Mouse (Mus musculus) cerebellum, adult 11 months (tissue): ENCODE data around the gene Adat3.
"Not testable (repeated sequence)": the region's sequence is repeated elsewhere in the genome, so short reads cannot be mapped to it uniquely, and the experiment has no call there.

Experiments used
- DNase-seq: peaks from one replicate; pipeline ENCODE4 v3.0.0; 2022

Gene Adat3

DNA sequence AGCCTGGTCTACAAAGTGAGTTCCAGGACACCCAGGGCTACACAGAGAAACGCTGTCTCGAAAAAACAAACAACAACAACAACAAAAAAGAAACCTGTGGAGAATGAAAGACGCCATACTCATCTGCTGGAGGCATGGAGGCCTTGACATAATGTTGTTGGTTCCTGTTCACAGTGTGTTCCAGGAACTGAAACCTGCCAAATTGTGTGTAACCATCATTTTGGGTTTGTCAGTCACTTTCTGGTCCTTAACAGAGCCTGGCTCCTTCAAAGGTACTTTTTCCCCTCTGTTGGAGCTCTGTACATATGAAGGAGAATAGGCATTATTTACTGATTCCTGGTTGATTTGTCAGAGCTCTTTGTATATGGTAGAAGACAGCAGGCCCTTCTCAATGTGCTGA, 9.2 kb downstream of the Adat3 start:
- DNase-seq: no peak

DNA sequence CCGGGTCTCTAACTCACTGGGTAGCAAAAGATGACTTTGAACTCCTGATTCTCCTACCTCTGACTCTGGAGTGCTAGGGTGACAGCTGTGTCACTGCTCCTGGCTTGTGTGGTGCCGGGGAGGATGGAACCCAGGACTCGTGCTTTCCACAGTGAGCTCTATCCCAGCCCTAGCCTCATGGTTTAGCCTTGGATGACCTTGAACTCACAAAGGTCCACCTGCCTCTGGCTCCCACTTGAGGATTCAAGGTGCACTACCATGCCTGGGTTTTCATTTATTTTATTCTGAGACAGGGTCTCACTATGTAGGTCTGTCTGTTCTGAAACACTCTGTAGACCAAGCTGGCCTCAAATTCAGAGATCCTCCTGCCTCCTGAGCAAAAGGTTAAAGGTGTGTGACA, 11.1 kb downstream of the Adat3 start:
- DNase-seq: no peak

DNA sequence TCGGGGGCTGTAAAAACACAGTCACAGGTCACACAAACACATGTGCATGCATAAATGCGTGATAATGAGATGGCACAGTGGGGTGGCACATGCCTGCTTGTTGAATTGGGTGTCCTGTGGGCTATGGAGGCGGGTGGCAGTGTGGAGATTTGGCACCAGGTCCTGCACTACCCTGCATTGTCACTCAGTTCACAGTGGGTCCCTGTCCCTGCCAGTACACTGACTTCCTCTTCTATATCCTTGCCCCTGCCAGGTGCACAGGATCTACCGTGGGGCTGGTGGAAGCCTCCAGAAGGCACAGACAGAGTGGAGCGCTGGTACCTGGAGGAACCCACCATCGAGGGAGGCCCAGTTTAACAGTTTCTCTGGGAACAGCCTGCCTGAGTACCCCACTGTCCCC, 11.7 kb downstream of the Adat3 start:
- no peak for DNase-seq

DNA sequence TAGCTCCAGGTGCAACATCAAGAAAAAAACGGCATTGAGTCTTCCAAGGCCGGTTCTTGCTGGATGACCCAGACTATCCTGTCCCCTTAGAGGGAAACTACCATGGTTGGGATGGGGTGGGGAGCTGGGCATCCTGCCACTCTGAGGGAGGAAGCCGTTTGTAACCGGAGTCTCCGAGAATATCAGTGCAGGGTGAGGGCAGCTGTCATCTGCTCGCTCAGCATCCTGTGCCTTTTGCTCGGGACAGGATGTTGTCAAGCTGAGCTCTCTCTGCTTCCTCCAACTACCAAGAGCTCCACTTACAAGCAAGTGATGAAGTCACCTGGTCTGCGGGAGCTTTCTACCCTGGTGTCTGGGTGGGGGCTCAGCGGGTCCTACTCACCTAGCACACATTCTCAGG, 15.5 kb downstream of the Adat3 start:
- DNase-seq: no peak

DNA sequence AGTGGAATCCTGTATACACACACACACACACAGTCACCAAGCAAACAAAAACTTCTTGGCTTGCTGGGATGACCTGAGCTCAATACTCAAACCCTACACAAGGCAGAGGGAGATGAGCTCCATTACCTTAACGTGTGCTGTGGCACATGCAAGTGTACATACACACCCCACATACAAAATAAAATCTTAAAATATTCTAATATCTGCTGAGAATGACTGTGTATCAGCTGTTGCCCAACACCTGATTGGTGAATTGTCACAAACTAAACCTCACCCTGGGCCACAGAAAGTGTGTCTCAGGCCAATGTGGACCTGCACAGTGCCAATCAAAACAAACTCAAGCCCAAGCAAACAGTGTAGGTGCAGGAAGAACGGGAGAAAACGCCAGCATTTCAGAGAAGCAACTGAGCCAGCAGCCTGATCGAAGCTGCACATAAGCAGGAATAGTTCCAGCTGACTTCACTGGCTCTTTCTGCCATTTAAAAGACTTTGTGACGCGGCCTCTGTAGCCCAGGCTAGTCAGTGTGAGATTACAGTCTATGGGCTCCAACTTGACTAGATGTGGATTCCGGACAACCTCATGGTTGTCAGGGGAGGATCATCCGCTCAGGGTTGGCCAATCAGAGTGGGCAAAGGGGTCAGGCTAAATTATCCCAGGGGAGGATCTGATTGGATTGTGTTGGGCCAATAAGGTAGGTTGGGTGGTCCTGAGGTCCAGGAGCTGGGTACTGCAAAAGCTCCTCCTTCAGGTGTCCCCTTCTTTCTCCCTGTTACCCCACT, 17.0 kb downstream of the Adat3 start:
- no peak for DNase-seq

DNA sequence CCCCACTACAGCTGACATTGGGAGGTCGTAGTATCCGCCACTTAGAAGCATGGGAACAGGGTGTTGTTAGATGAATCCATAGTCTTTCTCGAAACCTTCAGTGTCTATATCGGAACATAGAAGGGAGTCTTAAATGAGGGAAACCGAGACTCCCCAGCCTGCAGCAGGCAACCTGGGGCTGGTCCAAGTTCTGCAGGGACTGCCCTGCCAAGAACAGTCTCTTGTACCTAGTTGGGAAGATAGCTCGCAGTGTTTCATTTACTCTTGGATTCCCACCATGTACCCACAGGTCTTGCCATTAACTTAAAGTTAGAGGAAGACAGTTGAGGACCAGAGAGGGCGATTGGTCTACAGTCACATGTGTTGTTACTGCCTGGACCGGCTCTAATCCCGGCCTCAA, 17.7 kb downstream of the Adat3 start:
- DNase-seq: no peak

DNA sequence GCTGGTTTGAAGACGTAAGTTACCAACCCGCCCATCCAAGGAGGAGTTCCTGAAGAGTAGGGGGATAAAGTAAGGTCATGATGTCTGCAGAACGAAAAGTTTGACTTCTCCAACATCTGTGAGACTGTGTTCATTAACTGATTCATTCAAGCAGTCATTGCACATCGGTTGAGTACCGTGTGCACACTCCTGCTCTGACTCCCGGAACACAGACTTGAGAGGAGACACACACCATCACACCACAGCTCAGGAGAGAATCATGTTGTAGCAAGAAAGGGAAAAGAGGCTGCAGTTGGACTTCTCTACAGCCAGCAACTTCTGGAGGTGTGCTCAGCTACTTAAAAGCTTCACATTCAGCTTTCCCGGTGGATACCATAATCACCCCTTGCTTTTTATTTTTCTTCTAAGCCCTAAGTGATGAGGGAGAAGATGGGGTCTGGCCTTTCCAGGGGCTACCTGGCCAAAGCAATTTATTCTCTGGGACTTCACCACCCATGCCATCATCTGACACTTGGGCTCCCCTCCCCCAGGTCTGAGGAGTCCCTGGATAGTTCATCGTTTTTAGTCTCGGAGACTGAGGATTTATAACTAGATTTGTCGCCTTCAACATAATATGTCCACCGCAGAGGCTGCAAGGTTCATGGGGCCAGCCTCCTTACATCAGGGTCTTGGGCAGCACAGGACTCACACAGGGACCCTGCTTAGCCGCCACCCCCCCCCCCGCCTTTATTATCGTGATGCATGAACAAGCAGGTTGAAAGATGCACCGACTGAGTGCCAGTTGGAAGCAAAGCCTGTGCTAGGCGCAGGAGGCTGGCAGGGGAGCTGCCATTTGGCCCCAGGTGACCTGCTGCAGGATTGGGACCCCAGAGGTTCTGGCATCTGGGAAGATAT, 18.4 kb downstream of the Adat3 start:
- no peak for DNase-seq

DNA sequence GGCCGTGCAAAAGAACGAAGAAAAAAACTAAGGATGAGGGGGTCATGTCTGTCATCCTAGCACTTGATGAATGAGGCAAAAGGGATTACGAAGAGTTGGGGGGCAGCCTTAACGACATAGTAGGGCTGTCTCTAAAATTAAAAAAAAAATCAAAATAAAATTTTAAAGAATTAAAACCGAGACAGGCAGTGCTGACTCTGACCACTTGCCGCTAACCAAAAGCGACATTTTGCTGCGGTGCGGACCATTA, 18.9 kb downstream of the Adat3 start:
- DNase-seq: no peak

DNA sequence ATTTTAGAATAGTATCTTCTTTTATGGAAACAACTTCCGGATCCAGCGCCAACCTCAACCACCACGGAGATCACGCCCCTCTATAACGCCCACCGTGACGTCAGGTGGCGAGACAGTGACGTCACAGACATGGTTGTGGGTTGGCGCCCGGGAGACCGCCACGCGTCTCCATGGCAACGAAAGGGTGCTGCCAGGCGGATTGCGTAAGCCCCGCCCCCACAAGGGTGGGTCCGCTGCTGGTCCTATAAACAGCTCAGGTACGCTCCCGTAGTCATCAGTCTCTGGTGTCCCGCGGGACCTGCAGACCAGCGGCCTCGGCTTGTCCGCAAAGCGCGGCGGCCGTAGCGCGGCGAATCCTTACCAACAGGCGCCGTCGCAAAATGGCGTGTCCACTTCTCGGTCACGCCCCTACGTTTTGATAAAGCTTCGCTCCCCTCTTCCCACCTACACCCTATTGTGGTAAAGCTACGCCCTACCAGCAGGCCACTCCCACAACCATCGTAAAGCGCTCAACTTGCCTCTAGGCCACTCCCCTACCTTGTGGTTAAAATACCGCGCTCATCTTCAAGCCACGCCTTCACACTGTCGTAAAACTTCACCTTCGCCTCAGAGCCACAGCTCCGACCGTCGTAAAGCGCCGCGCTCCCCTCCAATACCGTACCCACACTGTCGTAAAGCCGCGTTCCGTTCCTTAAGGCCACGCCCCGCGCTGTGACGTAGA, 19.4 kb downstream of the Adat3 start:
- peak; percentile 100 for DNase-seq

DNA sequence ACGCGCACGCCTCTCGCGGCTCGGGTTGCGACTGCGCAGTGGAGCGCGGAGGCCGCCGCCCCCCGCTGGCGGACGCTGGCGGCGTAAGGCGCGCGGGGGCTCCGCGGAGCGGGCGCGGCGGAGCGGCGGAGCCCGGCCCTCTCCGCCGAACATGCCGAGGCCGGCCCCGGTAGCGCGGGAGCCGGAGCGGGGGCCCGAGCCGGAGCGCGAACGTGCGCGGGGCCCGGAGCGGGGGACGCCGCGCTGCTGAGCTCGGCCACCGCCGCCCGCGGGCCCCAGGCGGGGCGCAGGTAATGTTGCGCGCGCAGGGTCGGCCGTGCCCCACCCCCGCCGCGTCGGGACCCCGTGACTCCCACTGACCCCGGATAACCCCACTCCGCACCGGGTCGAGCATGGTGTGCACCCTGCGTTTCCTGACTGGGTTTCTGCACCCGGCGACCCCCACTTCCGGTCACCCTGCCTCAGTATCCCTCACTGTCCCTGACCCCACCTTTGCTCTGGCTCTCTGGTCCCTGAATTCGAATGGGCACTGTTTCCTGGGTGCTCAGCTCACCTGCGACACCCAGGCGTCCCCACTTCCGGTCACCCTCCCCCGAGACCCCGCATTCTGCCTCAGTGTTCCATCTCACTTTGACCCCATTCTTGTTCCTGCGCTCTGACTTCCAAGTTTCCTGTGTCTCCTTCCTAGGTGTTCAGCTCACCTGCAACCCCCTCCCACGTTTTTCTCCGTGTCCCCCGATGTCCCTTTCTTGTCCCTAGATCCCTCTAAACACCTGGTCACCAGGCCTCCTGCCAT, 20.2 kb downstream of the Adat3 start, which contains the start of gene Csnk1g2:
Csnk1g2 (plus strand) TSS at position 178 of the 796 bp plus-strand sequence.
- DNase-seq: peak; percentile 76

DNA sequence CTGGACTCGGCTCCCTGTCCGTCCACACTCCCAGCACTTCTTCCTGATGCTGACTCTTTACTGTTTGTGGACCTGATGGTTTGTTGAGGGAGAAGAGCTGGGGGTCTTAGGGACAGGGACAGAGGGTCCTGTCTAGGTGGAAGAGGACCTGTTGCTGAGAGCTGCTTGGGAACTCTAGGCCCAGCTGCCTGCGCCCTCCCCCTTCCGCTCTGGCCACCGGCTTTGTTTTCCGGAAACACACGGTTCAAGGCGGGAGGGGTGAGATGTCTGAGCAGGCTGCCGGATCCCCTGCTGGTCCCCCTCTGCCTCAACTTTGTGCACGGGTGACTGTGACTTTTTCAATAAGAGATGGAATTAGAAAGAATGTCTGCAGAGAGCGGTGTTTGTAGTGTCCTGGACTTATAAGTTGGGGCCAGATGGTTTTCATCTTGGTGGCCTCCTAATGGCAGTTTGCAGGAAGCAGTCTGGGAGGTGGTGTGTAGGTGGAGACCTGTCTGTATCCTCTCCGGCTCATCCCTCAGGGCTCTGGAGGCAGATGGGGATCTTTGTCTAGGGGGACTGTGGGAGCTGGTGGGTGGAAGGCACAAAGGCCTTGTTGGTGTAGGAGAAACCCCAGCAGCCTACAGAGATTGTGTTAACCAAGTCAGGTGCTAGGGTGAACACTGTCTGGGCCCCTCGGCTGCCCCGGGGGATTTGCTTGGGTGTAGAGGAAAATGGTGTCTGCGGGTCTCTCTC, 20.9 kb downstream of the Adat3 start:
- no peak for DNase-seq

DNA sequence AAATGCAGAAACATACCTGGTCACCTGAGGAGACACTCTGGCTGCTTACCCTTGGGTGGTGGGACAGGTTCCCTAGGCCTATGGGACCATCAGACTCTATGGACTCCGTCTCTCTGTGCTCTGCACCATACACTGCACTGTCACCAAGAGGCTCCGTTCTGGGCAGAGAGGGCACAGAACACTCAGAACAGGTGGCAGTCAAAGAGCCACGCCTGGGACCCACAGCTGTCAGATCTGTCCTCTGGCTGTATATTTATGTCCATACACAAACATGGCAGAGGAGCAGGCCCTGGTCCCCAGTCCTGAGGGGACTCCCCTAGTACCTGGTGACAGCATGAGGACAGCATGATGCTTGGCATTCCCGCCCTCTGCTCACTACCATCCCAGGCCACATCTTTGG, 23.1 kb downstream of the Adat3 start:
- DNase-seq: no peak

DNA sequence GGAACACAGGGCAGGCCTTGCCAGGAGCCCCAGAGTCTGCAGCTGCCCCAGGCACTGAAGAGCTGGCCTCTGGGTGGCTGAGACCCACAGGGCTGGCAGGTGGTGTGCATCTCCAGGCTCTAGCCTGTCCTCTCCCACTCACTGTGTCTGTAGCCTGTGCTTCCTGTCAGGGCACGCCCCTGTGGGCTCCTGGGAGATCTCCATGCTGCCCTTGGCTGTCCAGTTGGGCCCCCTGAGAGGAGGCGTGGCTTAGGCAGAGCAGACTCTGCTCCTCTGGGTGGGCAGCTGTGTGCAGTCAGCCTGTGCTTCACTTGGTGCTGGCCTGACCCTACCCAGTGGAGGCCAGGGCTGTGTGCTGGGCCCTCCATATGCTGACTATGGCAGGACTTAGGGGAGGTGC, 25.0 kb downstream of the Adat3 start:
- no peak for DNase-seq

DNA sequence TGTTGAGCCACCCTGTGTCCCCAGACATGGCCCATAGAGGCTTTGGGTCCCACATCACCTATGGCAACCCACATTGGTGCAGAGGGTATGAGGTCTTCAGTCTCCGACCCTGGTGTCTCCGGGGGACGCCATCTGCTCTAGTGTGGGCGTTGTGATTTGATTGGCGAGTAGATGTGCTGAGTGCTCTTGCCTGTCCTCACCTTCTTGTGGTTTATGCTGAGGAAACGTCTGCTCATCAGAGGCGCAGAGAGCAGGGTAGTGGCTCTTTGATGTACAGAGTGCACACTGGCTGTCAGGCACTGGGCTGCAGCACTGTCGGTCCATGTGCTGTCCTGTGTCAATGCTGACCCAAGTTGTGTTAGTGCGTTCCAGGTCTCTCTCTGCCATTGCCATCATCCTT, 26.2 kb downstream of the Adat3 start:
- no peak for DNase-seq

DNA sequence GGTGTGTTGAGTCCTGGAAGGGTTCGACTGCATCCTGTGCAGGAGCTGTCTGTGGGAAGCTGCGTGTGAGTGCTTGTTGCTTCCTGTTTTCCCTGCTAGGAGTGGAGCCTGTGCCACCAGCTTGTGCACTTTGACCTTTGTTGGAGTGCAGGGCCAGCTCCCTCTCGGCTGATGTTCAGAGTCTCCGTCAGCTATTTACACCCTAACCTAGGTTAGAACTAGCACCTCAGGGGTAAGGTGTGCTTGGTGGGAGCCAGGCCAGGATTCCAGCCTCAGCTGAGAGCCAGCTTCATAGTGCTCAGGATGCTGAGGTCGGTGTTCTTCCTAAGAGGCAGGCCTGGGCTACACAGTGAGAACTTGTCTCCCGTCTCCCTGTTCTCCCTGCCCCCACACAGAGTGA, 32.7 kb downstream of the Adat3 start:
- no peak for DNase-seq

DNA sequence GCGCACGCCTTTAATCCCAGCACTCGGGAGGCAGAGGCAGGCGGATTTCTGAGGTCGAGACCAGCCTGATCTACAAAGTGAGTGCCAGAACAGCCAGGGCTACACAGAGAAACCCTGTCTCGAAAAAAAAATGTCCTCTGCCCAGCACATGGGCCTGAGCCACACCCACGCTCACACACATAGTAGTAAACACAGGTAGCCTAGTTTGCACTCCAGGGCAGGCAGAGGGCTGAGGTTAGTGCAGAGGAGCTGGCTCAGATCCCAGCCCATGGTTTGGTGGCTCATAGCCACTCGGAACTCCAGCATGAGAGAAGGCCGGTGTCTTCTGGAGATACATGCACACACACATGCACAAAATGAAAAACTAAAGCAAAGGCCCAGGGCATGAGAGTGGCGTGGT, 44.3 kb downstream of the Adat3 start:
- DNase-seq: no peak

DNA sequence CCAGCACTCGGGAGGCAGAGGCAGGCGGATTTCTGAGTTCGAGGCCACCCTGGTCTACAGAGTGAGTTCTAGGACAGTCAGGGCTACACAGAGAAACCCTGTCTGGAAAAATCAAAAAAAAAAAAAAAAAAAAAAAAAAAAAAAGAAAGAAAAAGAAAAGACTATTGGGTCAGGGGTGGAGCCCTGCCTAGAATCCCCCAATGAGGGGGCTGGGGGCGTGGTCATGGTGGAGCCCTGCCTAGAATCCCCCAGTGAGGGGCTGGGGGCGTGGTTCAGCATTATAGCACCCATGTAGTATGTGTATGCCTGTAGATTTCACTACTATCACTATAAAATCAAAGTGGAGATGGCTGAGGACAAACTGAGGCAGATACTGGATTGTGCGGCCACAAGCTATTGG, 47.2 kb downstream of the Adat3 start:
- not testable (repeated sequence) for DNase-seq

DNA sequence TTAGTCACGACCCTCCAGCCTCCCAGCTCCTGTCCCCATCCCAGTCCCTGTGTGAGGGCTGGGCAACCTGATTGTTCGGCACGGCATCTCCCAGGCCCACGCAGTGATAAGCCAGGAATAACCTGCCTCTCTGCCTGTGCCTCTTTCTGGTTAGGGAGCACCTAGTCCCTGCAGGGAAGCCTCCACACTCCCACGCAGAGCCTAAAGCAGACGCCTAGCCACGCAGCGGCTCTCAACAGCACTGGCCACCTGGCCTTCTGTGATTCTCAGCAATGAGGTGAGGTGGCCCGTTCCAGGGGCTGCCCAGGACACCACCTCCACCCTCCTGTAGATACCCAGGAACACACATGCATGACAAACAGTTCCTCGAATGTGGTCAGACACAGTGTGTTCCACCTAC, 47.7 kb downstream of the Adat3 start:
- no peak for DNase-seq

DNA sequence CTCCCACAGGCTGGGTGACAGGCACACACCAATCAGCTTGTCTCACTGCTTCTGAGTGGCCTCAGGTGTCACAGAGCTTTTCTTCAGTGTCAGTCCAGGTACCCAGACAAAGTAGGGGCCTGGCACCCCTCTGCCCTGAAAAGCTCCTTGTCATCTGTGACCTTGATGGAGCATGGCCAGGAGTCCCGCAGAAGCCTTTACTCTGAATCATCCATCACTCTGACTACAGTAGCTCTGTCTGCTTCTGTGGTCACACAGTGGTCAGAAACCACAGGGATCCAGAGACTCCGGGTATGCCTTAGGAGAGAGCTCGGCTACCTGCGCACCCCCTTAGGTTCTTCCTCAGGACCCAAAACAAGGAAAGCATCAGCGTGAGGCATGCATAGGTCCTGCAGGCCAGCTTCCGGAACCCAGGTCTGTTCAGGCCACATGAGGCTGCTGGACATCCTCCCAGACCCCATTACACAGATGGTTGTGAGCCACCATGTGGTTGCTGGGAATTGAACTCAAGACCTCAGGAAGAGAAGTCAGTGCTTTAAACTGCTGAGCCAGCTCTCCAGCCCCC, 50.6 kb downstream of the Adat3 start:
- no peak for DNase-seq

DNA sequence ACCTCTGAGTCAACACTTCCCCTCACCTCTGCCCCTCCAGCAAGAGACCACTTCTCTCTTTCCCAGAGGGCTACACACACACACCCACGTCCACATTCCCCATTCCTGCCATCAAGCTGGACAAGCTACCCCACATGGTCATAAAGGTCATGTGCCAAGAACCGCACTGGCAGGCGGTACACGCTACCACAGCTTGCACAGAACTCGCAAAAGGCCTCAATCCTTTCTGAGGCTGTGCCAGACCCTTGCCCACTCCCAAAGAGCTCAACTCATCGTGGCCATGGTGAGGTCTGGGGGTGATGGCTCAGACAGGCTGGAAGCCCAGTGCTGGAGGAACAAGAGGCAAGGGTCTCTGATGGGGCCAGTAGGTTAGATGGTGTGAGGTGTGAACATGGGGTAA, 52.2 kb downstream of the Adat3 start:
- DNase-seq: peak; percentile 43

DNA sequence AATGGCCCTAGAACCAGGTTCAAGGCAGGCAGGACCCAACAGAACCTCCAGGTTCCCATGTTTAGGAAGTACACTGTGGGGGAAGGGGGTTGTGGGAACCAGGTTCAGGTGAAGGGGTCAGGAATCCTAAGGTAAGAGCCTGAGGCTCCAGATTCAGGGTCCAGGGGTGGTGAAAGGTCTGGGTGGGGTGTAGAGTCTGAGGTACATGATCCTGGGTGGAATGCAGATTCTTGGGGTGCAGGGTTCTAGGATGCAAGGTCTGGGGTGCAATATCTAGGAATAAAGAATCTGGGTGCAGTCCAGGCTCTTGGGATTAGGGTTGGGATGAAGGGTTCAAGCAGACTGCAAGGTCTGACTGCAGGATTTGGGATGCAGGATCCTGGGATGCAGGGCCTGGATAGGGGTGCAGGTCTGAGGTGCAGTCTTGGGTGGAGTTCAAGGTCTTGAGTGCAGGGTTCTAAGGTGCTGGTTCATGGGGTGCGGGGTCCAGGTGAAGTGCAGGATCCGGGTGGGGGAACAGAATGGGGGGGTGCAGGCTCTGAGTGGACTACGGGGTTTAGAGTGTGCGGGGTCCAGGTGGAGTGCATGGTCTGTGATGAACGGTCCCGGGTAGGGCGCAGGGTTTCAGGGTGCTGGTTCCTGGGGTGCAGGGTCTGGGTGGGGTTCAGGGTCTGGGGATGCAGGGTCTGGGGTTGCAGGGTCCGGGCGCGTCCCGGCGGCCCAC, 52.9 kb downstream of the Adat3 start:
- DNase-seq: no peak
